Mouse (Mus musculus) CH12.LX (cell line): ENCODE data around the gene Cabcoco1. TPM values are rescaled to one million over a fixed set of nuclear protein-coding genes. Genes with fewer than 3 reads are reported as not detected.

Experiments used
- DNase-seq: peaks from one replicate; pipeline ENCODE4 v3.0.0-alpha.2; 2013; ENCODE audit errors: extremely low read depth
- H3K27ac ChIP-seq: 2 replicates; pipeline ENCODE4 v1.5.1; 2012; ENCODE audit warnings: low read depth, mild to moderate bottlenecking, control low read depth, moderate library complexity; ENCODE audit not compliant: insufficient read depth
- H3K27me3 ChIP-seq: replicated peaks from 2 replicates; pipeline ENCODE3; 2012; ENCODE audit warnings: inconsistent platforms
- H3K36me3 ChIP-seq, 2 experiments: replicated peaks in 1 of 2; 2 replicates each; pipeline versions ENCODE3 to v1.6.1; 2012; ENCODE audit warnings: inconsistent platforms in 1 of 2, low read length in 1 of 2, mild to moderate bottlenecking in 1 of 2, mixed read lengths in 1 of 2, moderate library complexity in 1 of 2; ENCODE audit not compliant: control insufficient read depth in 1 of 2, insufficient read depth in 1 of 2
- H3K4me1 ChIP-seq, 2 experiments: 2 replicates each; pipeline ENCODE4 v1.6.1; 2012; ENCODE audit warnings: inconsistent platforms in 1 of 2, moderate library complexity in 1 of 2; ENCODE audit not compliant: insufficient read depth in 2 of 2, control insufficient read depth in 1 of 2
- H3K4me2 ChIP-seq: 2 replicates; pipeline ENCODE4 v1.6.1; 2012; ENCODE audit warnings: low read depth, mild to moderate bottlenecking, control low read depth; ENCODE audit not compliant: poor library complexity, insufficient read depth, severe bottlenecking
- H3K4me3 ChIP-seq, 3 experiments: fragments of 150-350 bp in 1 of 3; sonication (generic) in 1 of 3; replicated peaks in 1 of 3; 2 replicates each; pipeline versions ENCODE3 to v1.5.1; 2011 to 2012; ENCODE audit warnings: low read depth in 2 of 3, low read length in 2 of 3, mild to moderate bottlenecking in 2 of 3, moderate library complexity in 2 of 3, control low read depth in 1 of 3, improper control_type of control experiment in 1 of 3, inconsistent platforms in 1 of 3, mixed read lengths in 1 of 3; ENCODE audit not compliant: poor library complexity in 1 of 3
- H3K79me2 ChIP-seq: replicated peaks from 2 replicates; pipeline ENCODE4 v1.6.1; 2012; ENCODE audit warnings: mild to moderate bottlenecking, moderate library complexity; ENCODE audit not compliant: control insufficient read depth, poor library complexity, insufficient read depth, severe bottlenecking; ENCODE audit errors: extremely low read depth
- H3K9ac ChIP-seq: 2 replicates; pipeline ENCODE4 v1.6.1; 2012; ENCODE audit warnings: low read depth, mild to moderate bottlenecking, control low read depth, moderate library complexity; ENCODE audit not compliant: insufficient read depth
- H3K9me3 ChIP-seq: replicated peaks from 2 replicates; pipeline ENCODE3; 2012; ENCODE audit warnings: low read length, inconsistent platforms, mixed read lengths
- CHD1 ChIP-seq: IDR thresholded peaks from 2 replicates; pipeline ENCODE4 v1.6.1; 2012; ENCODE audit warnings: low read depth, low read length, improper control_type of control experiment, inconsistent platforms
- CHD2 ChIP-seq: IDR thresholded peaks from 2 replicates; pipeline ENCODE4 v1.6.1; 2011; ENCODE audit warnings: low read length, improper control_type of control experiment
- CTCF ChIP-seq, 2 experiments: IDR thresholded peaks in 1 of 2; conservative IDR thresholded peaks in 1 of 2; 2 replicates each; pipeline ENCODE4 v1.5.1; 2011 to 2012; ENCODE audit warnings: low read depth in 2 of 2, low read length in 2 of 2, improper control_type of control experiment in 1 of 2, inconsistent platforms in 1 of 2, mild to moderate bottlenecking in 1 of 2, moderate library complexity in 1 of 2
- EP300 ChIP-seq: IDR thresholded peaks from 2 replicates; pipeline ENCODE4 v1.6.1; 2011; ENCODE audit warnings: low read length, improper control_type of control experiment
- HCFC1 ChIP-seq: IDR thresholded peaks from 2 replicates; pipeline ENCODE4 v1.6.1; 2012; ENCODE audit warnings: low read depth, mild to moderate bottlenecking, inconsistent platforms, low read length, improper control_type of control experiment
- IRF4 ChIP-seq: IDR thresholded peaks from 2 replicates; pipeline ENCODE4 v1.6.1; 2014; ENCODE audit warnings: low read depth, mild to moderate bottlenecking, inconsistent platforms, low read length, improper control_type of control experiment
- JUN ChIP-seq: IDR thresholded peaks from 2 replicates; pipeline ENCODE4 v1.6.1; 2011; ENCODE audit warnings: low read depth, mild to moderate bottlenecking, low read length, improper control_type of control experiment, moderate library complexity; ENCODE audit not compliant: insufficient read depth
- JUND ChIP-seq: conservative IDR thresholded peaks from 2 replicates; pipeline ENCODE4 v1.6.1; 2011; ENCODE audit warnings: low read depth, low read length, improper control_type of control experiment
- KAT2A ChIP-seq: IDR thresholded peaks from 2 replicates; pipeline ENCODE4 v1.6.1; 2012; ENCODE audit warnings: low read length, improper control_type of control experiment, inconsistent platforms; ENCODE audit not compliant: insufficient replicate concordance
- MEF2A ChIP-seq: IDR thresholded peaks from 2 replicates; pipeline ENCODE4 v1.6.1; 2014; ENCODE audit warnings: low read depth, mild to moderate bottlenecking, inconsistent platforms, low read length, improper control_type of control experiment, borderline replicate concordance
- MYC ChIP-seq: IDR thresholded peaks from 2 replicates; pipeline ENCODE4 v1.6.1; 2011; ENCODE audit warnings: low read depth, mild to moderate bottlenecking, improper control_type of control experiment, low read length
- NRF1 ChIP-seq: IDR thresholded peaks from 2 replicates; pipeline ENCODE4 v1.6.1; 2014; ENCODE audit warnings: low read depth, mild to moderate bottlenecking, inconsistent platforms, low read length, improper control_type of control experiment, moderate library complexity
- POLR2A ChIP-seq: IDR thresholded peaks from 2 replicates; pipeline ENCODE4 v1.6.1; 2011; ENCODE audit warnings: low read depth, mild to moderate bottlenecking, improper control_type of control experiment, low read length
- POLR2AphosphoS2 ChIP-seq: IDR thresholded peaks from 2 replicates; pipeline ENCODE4 v1.6.1; 2011; ENCODE audit warnings: low read depth, low read length, improper control_type of control experiment
- RAD21 ChIP-seq: IDR thresholded peaks from 2 replicates; pipeline ENCODE4 v1.6.1; 2011; ENCODE audit warnings: low read depth, mild to moderate bottlenecking, low read length, improper control_type of control experiment, moderate library complexity
- SIN3A ChIP-seq: IDR thresholded peaks from 2 replicates; pipeline ENCODE4 v1.6.1; 2012; ENCODE audit warnings: low read length, improper control_type of control experiment, inconsistent platforms
- TBP ChIP-seq: conservative IDR thresholded peaks from 2 replicates; pipeline ENCODE4 v1.6.1; 2011; ENCODE audit warnings: low read depth, low read length, improper control_type of control experiment
- TCF12 ChIP-seq: IDR thresholded peaks from 2 replicates; pipeline ENCODE4 v1.6.1; 2014; ENCODE audit warnings: low read depth, mild to moderate bottlenecking, inconsistent platforms, low read length, improper control_type of control experiment
- UBTF ChIP-seq: IDR thresholded peaks from 2 replicates; pipeline ENCODE4 v1.6.1; 2012; ENCODE audit warnings: low read depth, mild to moderate bottlenecking, inconsistent platforms, low read length, improper control_type of control experiment, moderate library complexity
- USF2 ChIP-seq: conservative IDR thresholded peaks from 2 replicates; pipeline ENCODE4 v1.6.1; 2011; ENCODE audit warnings: low read depth, low read length, improper control_type of control experiment
- ZKSCAN1 ChIP-seq: IDR thresholded peaks from 2 replicates; pipeline ENCODE4 v1.6.1; 2012; ENCODE audit warnings: low read depth, inconsistent platforms, low read length, improper control_type of control experiment, borderline replicate concordance
- ZMIZ1 ChIP-seq: IDR thresholded peaks from 2 replicates; pipeline ENCODE4 v1.6.1; 2012; ENCODE audit warnings: low read depth, mild to moderate bottlenecking, inconsistent platforms, low read length, improper control_type of control experiment
- dilution Hi-C: fragments of 300-500 bp; cut with MboI; formaldehyde crosslinking; loops from 2 replicates; pipeline ENCODE4 v1.14.3; 2020; ENCODE audit warnings: low sequenced_read_pairs; ENCODE audit not compliant: extremely low pct_unique_long_range_greater_than_20kb, extremely low pct_ligation_motif_present
- in situ Hi-C: fragments of 300-500 bp; cut with MboI; formaldehyde crosslinking; loops from 3 replicates; pipeline ENCODE4 v1.14.3; 2019; ENCODE audit warnings: low sequenced_read_pairs, low pct_ligation_motif_present, low pct_unique_long_range_greater_than_20kb, mixed read lengths
- polyA plus RNA-seq: library from polyadenylated mRNA; unstranded; fragments of >175 nt; gene quantifications from 2 replicates; pipeline ENCODE4 v1.2.1, GENCODE M21; 2012; ENCODE audit warnings: low read depth; ENCODE audit not compliant: insufficient read length
- total RNA-seq, 2 experiments: library from RNA; depleted of rRNA; stranded (reverse); fragments of 300-350 nt in 1 of 2; fragments of >200 nt in 1 of 2; gene quantifications; 2 replicates each; pipeline ENCODE4 v1.2.3; 2012 to 2014

The Cabcoco1 gene
- total and polyA plus RNA-seq, 3 experiments, result 0.72 to 2.4 (median 0.90) TPM

DNA sequence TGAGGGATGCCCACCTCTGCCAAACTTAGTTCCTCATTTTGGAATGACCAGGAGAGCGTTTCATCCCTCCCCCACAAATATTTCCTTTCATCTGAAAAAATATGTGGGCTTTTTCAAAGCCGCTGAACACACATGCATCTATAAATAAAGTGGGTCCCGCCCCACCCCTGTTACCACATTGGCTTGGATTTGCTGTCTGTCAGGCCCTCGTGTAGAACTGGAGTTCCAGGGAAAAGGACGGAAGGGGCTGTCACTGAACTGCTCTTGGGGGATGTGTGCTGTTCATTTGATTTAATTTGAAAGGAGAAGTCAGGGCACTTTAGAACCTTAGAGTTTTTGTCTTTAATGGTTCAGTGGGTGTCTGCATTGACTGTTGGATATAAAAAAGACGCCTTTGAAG lies 50.9 kb downstream of the Cabcoco1 start:
- Histone ChIP-seq H3K4me3 (no peak overlapping the region), H3K27me3 (no peaks in the 10 kb centered on the region), H3K4me2 (no peak overlapping the region), H3K9me3 (no peaks in the 10 kb centered on the region), H3K36me3 (no peaks in the 10 kb centered on the region), H3K27ac (no peak overlapping the region), H3K9ac (no peak overlapping the region), H3K79me2 (no peaks in the 10 kb centered on the region), H3K4me1 (no peaks in the 10 kb centered on the region; a peak in 1 of 4 replicates)
- in situ Hi-C loops (no loop called here), dilution Hi-C loops (no loop called here)
- DNase-seq, result no peak
- TF ChIP-seq CHD2 (no peak), IRF4 (no peak)

DNA sequence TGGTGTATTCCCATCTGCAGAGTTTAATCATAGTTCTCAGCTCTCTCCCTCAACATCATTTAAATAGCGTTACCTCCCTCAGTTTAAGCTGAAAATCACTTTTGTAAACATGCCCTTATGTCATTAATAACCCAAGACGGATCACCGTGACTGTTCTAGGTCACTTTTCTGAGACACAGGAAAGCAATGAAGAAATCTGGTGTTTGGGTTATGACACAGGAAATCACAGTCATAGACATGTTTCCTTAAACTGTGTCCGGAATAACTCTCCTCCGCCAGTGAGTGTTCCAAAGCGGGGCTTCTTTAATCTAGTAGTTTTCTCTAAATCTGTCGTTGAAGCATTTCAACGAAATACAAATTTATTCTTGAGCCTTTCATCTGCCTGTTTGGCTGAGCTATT lies 68.9 kb downstream of the Cabcoco1 start:
- DNase-seq, result no peak
- Histone ChIP-seq H3K36me3 (no peaks in the 10 kb centered on the region), H3K4me1 (no peaks in the 10 kb centered on the region), H3K27ac (no peak overlapping the region), H3K9me3 (no peaks in the 10 kb centered on the region), H3K9ac (no peak overlapping the region), H3K27me3 (no peaks in the 10 kb centered on the region), H3K79me2 (no peaks in the 10 kb centered on the region), H3K4me2 (no peak overlapping the region), H3K4me3 (no peak overlapping the region)
- in situ Hi-C loops (no loop called here), dilution Hi-C loops (no loop called here)
- no peak for TF ChIP-seq HCFC1
- no peak for TF ChIP-seq ZMIZ1
- TF ChIP-seq EP300, result no peak
- no peak for TF ChIP-seq RAD21
- TF ChIP-seq NRF1, result no peak
- TF ChIP-seq CHD2, result no peak
- TF ChIP-seq CTCF (conservative IDR thresholded peaks at IDR 0.05 in 1 of 2, IDR thresholded peaks at IDR 0.05 in 1 of 2; ENCODE audit: low read depth in 2 of 2, low read length in 2 of 2), result no peak
- TF ChIP-seq JUN, result no peak
- TF ChIP-seq MYC, result no peak
- TF ChIP-seq JUND, result no peak
- TF ChIP-seq TCF12, result no peak
- TF ChIP-seq CHD1, result no peak

DNA sequence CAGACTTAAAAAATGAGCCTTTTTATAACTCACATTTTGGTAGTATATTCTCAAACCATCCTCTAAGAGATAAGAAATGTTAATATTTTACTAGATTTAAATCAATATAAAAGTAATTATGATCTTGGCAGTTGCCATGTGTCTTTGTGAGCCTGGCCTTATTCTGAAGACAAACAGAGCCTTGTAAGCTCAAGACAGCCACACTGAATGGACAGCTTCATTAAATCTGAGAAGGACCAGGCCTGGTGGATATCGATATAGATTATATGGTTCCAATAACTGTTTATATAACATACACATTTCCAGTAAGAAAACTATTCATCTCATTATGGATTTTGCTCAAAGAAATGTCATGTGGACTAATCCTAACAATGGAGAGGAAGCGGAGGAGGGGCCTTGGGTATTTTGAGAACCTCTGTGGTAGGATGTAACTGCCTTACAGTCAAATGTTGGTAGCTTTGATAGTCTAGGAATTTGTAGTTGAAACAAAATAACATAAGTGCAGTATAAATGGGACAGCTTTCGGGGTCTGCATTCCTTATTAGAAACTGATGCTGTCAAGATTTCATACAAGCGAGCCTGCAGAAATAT lies 75.9 kb downstream of the Cabcoco1 start:
- in situ Hi-C loops, result no loop called here

More for the DNA sequence above, 75.9 kb downstream of the Cabcoco1 start:
- Histone ChIP-seq H3K9ac (no peak overlapping the region), H3K79me2 (no peaks in the 10 kb centered on the region), H3K36me3 (no peaks in the 10 kb centered on the region), H3K4me2 (no peak overlapping the region), H3K27me3 (no peaks in the 10 kb centered on the region), H3K4me1 (peaks cover 0 to 4% of the 10 kb centered on the region in 2 experiments; a peak in 1 of 4 replicates), H3K27ac (no peak overlapping the region), H3K4me3 (no peak overlapping the region), H3K9me3 (no peaks in the 10 kb centered on the region)
- DNase-seq, result no peak
- dilution Hi-C loops, result no loop called here
- TF ChIP-seq POLR2AphosphoS2, result no peak
- no peak for TF ChIP-seq NRF1
- TF ChIP-seq KAT2A, result no peak
- no peak for TF ChIP-seq CHD2
- TF ChIP-seq JUND, result no peak
- TF ChIP-seq CTCF (conservative IDR thresholded peaks at IDR 0.05 in 1 of 2, IDR thresholded peaks at IDR 0.05 in 1 of 2; ENCODE audit: low read depth in 2 of 2, low read length in 2 of 2), result no peak
- no peak for TF ChIP-seq POLR2A
- no peak for TF ChIP-seq HCFC1
- TF ChIP-seq SIN3A, result no peak
- TF ChIP-seq EP300, result no peak
- TF ChIP-seq JUN, result no peak
- no peak for TF ChIP-seq MEF2A
- no peak for TF ChIP-seq ZKSCAN1
- TF ChIP-seq TBP, result no peak
- TF ChIP-seq UBTF, result no peak
- no peak for TF ChIP-seq TCF12
- no peak for TF ChIP-seq USF2
